Mouse (Mus musculus) embryonic facial prominence, embryonic 12.5 days (tissue): ENCODE measurements around the gene Fam178b. TPM values are rescaled to one million over a fixed set of nuclear protein-coding genes. Genes with fewer than 3 reads are reported as not detected.

Experiments
- ATAC-seq: fragments of 200-750 bp; cut with Nextera tagmentation; 2 replicates; pipeline ENCODE4 v1.8.0; 2017; ENCODE audit not compliant: insufficient number of reproducible peaks, insufficient read depth, low FRiP score, low TSS enrichment
- H3K27ac ChIP-seq: fragments of 300-500 bp; sonication (generic); 2 replicates; pipeline ENCODE4 v1.5.1; 2016; ENCODE audit warnings: mild to moderate bottlenecking
- H3K27me3 ChIP-seq: fragments of 300-500 bp; sonication (generic); 2 replicates; pipeline ENCODE4 v1.6.1; 2016; ENCODE audit warnings: mild to moderate bottlenecking, moderate library complexity
- H3K36me3 ChIP-seq: fragments of 300-500 bp; sonication (generic); 2 replicates; pipeline ENCODE4 v1.6.1; 2016; ENCODE audit warnings: mild to moderate bottlenecking
- H3K4me1 ChIP-seq: fragments of 300-500 bp; sonication (generic); 2 replicates; pipeline ENCODE4 v1.6.1; 2016
- H3K4me2 ChIP-seq: fragments of 300-500 bp; sonication (generic); replicated peaks from 2 replicates; pipeline ENCODE4 v1.6.1; 2016; ENCODE audit warnings: mild to moderate bottlenecking, moderate library complexity
- H3K4me3 ChIP-seq: fragments of 300-500 bp; sonication (generic); 2 replicates; pipeline ENCODE4 v1.5.1; 2016; ENCODE audit warnings: mild to moderate bottlenecking
- H3K9ac ChIP-seq: fragments of 300-500 bp; sonication (generic); 2 replicates; pipeline ENCODE4 v1.6.1; 2016; ENCODE audit warnings: mild to moderate bottlenecking, moderate library complexity
- H3K9me3 ChIP-seq: fragments of 300-500 bp; sonication (generic); 2 replicates; pipeline ENCODE4 v1.6.1; 2016; ENCODE audit warnings: mild to moderate bottlenecking, moderate library complexity
- WGBS: fragments of 180-500 bp; shearing (Covaris S2); methylation state at CpG from one replicate; pipeline ENCODE4 v1.1.7; 2016; 5-methylcytosine and 5-hydroxymethylcytosine counted together
- microRNA-seq: library from miRNA; unstranded; fragments of <30 nt; microRNA quantifications from one replicate; pipeline ENCODE4, GENCODE M21; 2017
- polyA plus RNA-seq: library from polyadenylated mRNA; unstranded; fragments of >200 nt; fragmentation: Nextera tagmentation; extraction: Ambion mirVana; gene quantifications from 2 replicates; pipeline ENCODE4 v1.2.1, GENCODE M21; 2016

Fam178b gene
- polyA plus RNA-seq, 1 experiment from 2014 or later: 1.2 TPM

GRCm38 (mm10) chr1:36523332-36524013 is 159.5 kb downstream of the Fam178b start:
- H3K36me3 ChIP-seq: peaks cover 71% of the 10 kb centered on the region

GRCm38 (mm10) chr1:36522210-36522609 is 160.8 kb downstream of the Fam178b start:
- Histone ChIP-seq H3K27me3 (no peaks in the 10 kb centered on the region), H3K9me3 (no peaks in the 10 kb centered on the region), H3K4me3 (no peak overlapping the region), H3K4me1 (no peaks in the 10 kb centered on the region), H3K4me2 (no peak overlapping the region), H3K27ac (no peak overlapping the region), H3K9ac (no peak overlapping the region), H3K36me3 (peaks cover 75% of the 10 kb centered on the region)
- ATAC-seq: no peak
- 92% methylated on average over 7 of the region's 7 CpGs for WGBS

More at GRCm38 (mm10) chr1:36523332-36524013, 159.5 kb downstream of the Fam178b start:
- no peak for ATAC-seq
- H3K9ac ChIP-seq: no peak overlapping the region
- H3K4me2 ChIP-seq: no peak overlapping the region
- WGBS: 84% methylated on average over 9 of the region's 9 CpGs
- H3K4me3 ChIP-seq: no peak overlapping the region
- H3K27me3 ChIP-seq: no peaks in the 10 kb centered on the region
- no peaks in the 10 kb centered on the region for H3K4me1 ChIP-seq
- no peak overlapping the region; the same call in 1 of the 2 replicates for H3K27ac ChIP-seq
- H3K9me3 ChIP-seq: no peaks in the 10 kb centered on the region

GRCm38 (mm10) chr1:36519626-36520025 is 163.4 kb downstream of the Fam178b start:
- Histone ChIP-seq H3K27ac (no peak overlapping the region), H3K4me1 (peaks cover 8% of the 10 kb centered on the region), H3K27me3 (no peaks in the 10 kb centered on the region), H3K36me3 (peaks cover 61% of the 10 kb centered on the region), H3K9me3 (no peaks in the 10 kb centered on the region), H3K4me3 (no peak overlapping the region), H3K9ac (no peak overlapping the region), H3K4me2 (no peak overlapping the region)
- ATAC-seq: no peak
- WGBS: 83% methylated on average over 11 of the region's 11 CpGs

GRCm38 (mm10) chr1:36518259-36518658 is 164.7 kb downstream of the Fam178b start:
- H3K4me3 ChIP-seq: no peak overlapping the region

GRCm38 (mm10) chr1:36513718-36514117 is 169.3 kb downstream of the Fam178b start:
- H3K27me3 ChIP-seq: no peaks in the 10 kb centered on the region
- peak overlapping the region; percentile 84 for H3K4me2 ChIP-seq
- 38% methylated on average over 2 of the region's 2 CpGs for WGBS
- H3K4me1 ChIP-seq: peaks cover 19% of the 10 kb centered on the region
- no peaks in the 10 kb centered on the region for H3K9me3 ChIP-seq
- H3K36me3 ChIP-seq: 0 out of 2 replicates have a peak, but pooled peaks cover 15% of the 10 kb centered on the region
- no peak overlapping the region for H3K27ac ChIP-seq
- no peak for ATAC-seq
- no peak overlapping the region for H3K9ac ChIP-seq
- peak overlapping the region; percentile 94 for H3K4me3 ChIP-seq

More at GRCm38 (mm10) chr1:36518259-36518658, 164.7 kb downstream of the Fam178b start:
- Histone ChIP-seq H3K9ac (no peak overlapping the region), H3K36me3 (peaks cover 52% of the 10 kb centered on the region), H3K27me3 (no peaks in the 10 kb centered on the region), H3K4me1 (peaks cover 18% of the 10 kb centered on the region), H3K27ac (no peak overlapping the region), H3K9me3 (no peaks in the 10 kb centered on the region), H3K4me2 (no peak overlapping the region)
- WGBS: 82% methylated on average over 3 of the region's 3 CpGs
- no peak for ATAC-seq

GRCm38 (mm10) chr1:36513310-36513709 is 169.7 kb downstream of the Fam178b start:
- H3K9ac ChIP-seq: peak overlapping the region; percentile 87
- peaks cover 19% of the 10 kb centered on the region for H3K4me1 ChIP-seq
- peak overlapping the region; percentile 84 for H3K4me2 ChIP-seq
- H3K27me3 ChIP-seq: no peaks in the 10 kb centered on the region
- H3K27ac ChIP-seq: no peak overlapping the region
- no peak for ATAC-seq
- WGBS: 5% methylated on average over 1 of the region's 1 CpGs
- H3K36me3 ChIP-seq: 0 out of 2 replicates have a peak, but pooled peaks cover 15% of the 10 kb centered on the region
- no peaks in the 10 kb centered on the region for H3K9me3 ChIP-seq
- H3K4me3 ChIP-seq: peak overlapping the region; percentile 94

GRCm38 (mm10) chr1:36512966-36513280 is 170.1 kb downstream of the Fam178b start:
- 0 out of 2 replicates have a peak, but pooled peaks cover 16% of the 10 kb centered on the region for H3K36me3 ChIP-seq
- no peak overlapping the region for H3K27ac ChIP-seq
- no peaks in the 10 kb centered on the region for H3K9me3 ChIP-seq
- peaks cover 19% of the 10 kb centered on the region for H3K4me1 ChIP-seq
- H3K4me3 ChIP-seq: peak overlapping the region; percentile 94
- peak overlapping the region; percentile 87 for H3K9ac ChIP-seq
- H3K27me3 ChIP-seq: no peaks in the 10 kb centered on the region
- WGBS: 1% methylated on average over 16 of the region's 16 CpGs
- no peak for ATAC-seq
- H3K4me2 ChIP-seq: peak overlapping the region; percentile 84

Small RNA genes within 50 kb of the gene (microRNA-seq; reads per million reads assigned to microRNA genes)
- not detected for gene Gm24133

Other genes with a start within 250 kb of the Fam178b start
- gene Lman2l, start 237.9 kb downstream of the Fam178b start, polyA plus RNA-seq: 65.2 and 68.2 TPM in 2 replicates
- 15.3 and 16.1 TPM in 2 replicates for gene Cnnm4, start 211.6 kb downstream of the Fam178b start, polyA plus RNA-seq
- gene Cnnm3, start 171.3 kb downstream of the Fam178b start, polyA plus RNA-seq: 4.3 and 5.6 TPM in 2 replicates
- 19.2 and 24.0 TPM in 2 replicates for gene Ankrd23, start 146.3 kb downstream of the Fam178b start, polyA plus RNA-seq
- gene Gm42417, start 143.8 kb downstream of the Fam178b start, polyA plus RNA-seq: 0.49 TPM in 1 of 2 replicates, not detected in the other
- 20.4 and 23.9 TPM in 2 replicates for gene Ankrd39, start 135.7 kb downstream of the Fam178b start, polyA plus RNA-seq
- gene Sema4c, start 124.8 kb downstream of the Fam178b start, polyA plus RNA-seq: 29.3 and 29.4 TPM in 2 replicates
- gene Cox5b, start 8.3 kb upstream of the Fam178b start, polyA plus RNA-seq: 471 and 489 TPM in 2 replicates
- gene 4933424G06Rik, start 27.0 kb upstream of the Fam178b start, polyA plus RNA-seq: 0.25 TPM in 1 of 2 replicates, not detected in the other
- gene Actr1b, start 31.2 kb upstream of the Fam178b start, polyA plus RNA-seq: 110 and 117 TPM in 2 replicates
- gene Zap70, start 78.6 kb upstream of the Fam178b start, polyA plus RNA-seq: 0.51 and 0.65 TPM in 2 replicates